Mouse (Mus musculus) lung, postnatal 0 days (tissue): ENCODE results near the gene Urb1.

Experiments used
- CTCF ChIP-seq: IDR thresholded peaks from 2 replicates; pipeline ENCODE4 v1.5.1; 2016; ENCODE audit warnings: antibody characterized with exemption, mild to moderate bottlenecking
- EP300 ChIP-seq: IDR thresholded peaks from 2 replicates; pipeline ENCODE4 v1.6.1; 2016; ENCODE audit warnings: antibody characterized with exemption, mild to moderate bottlenecking, control low read depth

- TF ChIP-seq CTCF (no peak), EP300 (no peak)
Measured at GRCm38 (mm10) chr16:90790946-90791345, 19.3 kb downstream of the Urb1 start.
